Mouse (Mus musculus): ENCODE results near the gene Il10rb. TPM values are rescaled to one million over a fixed set of nuclear protein-coding genes. Genes with fewer than 3 reads are reported as not detected.

The Il10rb gene
- total RNA-seq (2021), result 10 to 100 TPM in 1 of 2 experiments, 1 to 10 TPM in 1; 9.7 to 11.2 TPM

DNA sequence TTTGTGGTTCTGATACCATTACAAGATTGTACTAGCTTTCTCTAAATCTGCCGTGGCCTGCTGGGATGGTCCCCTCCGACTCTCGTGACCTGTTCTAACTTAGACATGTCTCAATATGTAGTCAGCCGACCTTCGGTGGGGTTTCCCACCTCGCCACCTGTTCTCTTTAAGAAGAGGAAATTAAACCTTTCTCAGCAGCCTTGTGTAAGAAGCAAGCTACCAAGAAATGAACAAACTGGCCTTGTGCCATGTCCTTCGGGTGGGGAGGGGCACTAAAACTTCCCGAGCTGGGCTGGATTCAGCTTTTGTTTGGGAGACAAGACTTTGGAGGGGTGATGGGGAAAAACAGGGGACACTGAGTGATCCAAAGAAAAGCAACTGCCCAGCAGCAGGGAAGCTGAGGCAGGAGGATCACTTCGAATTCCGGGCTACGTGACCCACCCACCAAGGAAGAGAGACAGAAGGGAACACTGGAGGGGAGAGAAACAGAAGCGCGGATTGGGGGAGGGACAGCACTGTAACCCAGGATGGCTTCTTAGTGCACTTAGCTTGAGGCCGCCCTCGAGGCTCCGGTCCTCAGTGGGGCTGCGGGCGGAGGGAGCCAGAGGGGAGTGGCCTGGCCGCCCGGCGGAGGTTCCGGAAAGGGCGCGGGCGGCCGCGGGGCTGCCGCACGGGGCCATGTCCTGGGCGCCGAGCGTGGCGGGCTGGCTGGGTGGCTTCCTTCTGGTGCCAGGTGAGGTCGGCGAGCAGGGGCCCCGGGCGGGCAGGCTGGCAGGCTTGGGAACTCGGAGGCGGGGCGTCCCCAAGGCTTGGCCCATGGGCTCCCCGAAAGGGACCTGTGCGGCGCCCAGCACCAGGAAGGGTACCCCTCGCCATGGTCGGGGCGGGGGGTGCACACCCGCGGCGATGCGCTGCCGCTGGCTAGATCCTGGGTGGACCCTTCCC, at the start of gene Il10rb:
Gene Il10rb (plus strand): TSS at position 525 of the 945 bp plus-strand sequence.
- peak; percentile 26 for DNase-seq (ENCODE audit: extremely low spot score in 1 of 2, low spot score in 1 of 2)

DNA sequence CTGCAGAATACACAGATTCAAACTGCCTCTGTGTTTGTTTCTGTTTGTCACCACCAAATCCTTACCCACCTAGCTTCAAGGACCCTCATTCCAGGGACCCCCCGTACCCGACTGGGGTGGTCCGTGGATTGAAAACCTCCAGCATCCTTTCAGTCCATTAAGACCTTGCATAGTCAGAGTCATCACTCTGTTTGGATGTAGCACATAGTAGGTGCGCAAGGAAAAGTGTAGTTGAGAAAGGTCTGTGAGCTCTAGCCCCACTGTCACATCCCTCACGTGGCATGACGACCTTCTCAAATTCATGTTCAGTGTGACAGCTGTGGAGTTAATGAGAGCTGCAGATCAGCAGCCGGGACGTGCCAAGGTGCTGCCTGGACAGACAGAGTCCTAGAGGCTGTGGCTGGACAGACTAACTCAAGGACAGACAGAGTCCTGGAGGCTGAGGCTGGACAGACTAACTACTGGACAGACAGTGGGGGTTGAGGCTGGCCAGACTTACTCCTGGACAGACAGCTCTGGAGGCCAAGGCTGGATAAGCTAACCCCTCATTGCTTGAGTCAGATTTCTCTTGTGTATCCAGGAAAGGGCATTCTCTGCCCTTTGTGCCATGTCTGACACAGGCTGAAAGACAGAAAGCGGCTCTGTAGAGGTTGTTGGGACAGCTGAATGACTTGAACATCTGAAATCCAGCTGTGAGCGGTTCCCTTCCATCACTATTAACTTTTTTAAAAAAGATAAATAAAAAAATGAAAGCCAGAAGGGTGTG, 49.0 kb upstream of the Il10rb start:
- no peak for DNase-seq (ENCODE audit: extremely low spot score in 1 of 2, low spot score in 1 of 2)

DNA sequence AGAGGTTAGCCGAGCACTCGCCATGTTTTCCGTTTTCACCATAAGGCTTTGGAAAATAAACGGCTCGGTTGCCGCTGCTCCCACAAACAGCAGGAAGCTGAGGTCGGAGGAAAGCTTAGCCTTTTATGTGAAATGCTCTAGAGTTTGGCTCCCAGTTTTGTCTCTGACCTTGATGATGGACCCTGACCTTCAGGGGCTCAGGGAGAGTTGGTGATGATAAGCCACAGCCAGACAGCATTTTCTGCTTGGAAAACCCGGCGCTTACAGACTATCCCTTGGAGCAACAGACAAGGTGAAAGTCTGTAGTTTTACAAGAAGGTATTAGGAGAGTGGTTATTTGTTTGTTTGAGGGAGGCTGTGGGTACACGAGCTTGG, 48.5 kb upstream of the Il10rb start:
- DNase-seq (ENCODE audit: extremely low spot score in 1 of 2, low spot score in 1 of 2), result no peak

DNA sequence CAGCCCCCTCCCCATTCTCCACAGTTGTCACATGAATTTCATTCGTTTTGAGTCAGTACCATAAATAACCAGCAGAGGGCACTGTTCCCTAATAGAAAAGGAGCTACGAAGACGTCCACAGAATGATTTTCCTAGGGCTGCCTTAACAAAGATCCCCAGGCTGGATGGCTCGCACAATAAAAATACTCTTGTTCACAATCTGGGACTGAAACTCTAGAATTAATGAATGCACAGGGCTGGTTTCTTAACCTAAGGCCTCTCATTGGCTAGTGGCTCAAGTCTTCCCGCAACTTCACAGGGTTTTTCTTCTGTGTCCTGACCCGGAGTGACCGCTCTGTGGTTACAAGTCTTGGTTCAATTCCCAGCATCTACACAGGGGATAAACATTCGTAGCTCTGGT, 47.4 kb upstream of the Il10rb start:
- DNase-seq (ENCODE audit: extremely low spot score in 1 of 2, low spot score in 1 of 2), result peak in 1 of 2 experiments; percentile 63

DNA sequence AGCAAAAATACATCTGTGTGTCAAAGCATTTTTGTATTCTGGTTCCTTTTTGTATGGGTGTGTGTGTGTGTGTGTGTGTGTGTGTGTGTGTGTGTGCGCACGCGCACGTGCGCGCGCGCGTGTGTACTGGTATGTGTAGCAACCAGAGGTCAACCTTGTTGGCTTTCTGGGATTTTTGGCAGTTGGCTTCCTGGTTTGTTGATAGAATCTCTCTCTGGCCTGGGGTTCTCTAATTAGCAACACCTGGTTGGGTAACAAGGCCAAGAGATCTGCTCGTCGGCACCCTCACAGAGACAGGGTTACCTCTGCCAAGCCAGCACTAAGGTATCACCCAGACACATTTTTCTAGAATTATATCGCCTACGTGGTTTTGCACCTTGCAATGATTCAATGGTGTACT, 46.4 kb upstream of the Il10rb start:
- DNase-seq (ENCODE audit: extremely low spot score in 1 of 2, low spot score in 1 of 2), result no peak

DNA sequence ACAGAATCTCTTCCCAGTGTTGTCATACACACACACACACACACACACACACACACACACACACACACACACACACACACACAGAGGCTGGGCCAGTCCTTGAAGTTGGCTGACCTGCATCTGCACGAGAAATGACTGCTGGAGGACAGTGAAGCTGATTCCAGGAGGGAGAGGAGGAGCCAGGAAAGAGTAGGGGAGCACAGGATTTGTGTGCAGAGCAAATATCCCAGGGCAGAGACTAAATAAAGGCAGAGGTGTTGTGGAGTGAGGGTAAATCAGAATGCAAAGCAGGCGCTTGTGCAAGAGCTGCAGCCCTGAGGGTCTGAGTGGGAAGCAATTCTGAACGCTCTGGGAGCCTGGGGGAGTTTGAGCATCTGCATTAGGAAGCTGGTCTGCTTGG, 45.8 kb upstream of the Il10rb start:
- no peak for DNase-seq (ENCODE audit: extremely low spot score in 1 of 2, low spot score in 1 of 2)

DNA sequence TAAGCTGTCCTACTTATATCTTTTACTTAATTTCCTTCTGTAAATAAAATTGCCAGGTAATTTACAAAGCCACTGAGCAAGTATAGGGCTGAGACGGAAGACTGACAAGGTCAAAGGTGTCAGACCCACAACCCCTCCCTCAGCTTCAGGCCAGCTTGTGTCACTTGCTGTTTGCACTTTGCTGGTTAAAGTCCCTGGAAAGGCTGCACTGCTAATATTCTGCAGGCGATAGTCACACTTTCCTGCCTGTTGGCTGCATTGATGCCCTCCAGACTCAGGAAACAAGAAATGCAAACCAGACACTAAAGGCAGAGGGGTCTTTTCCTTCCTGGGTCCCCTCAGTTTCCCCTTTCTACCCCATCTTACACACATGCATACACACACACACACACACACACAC, 44.0 kb upstream of the Il10rb start:
- DNase-seq (ENCODE audit: extremely low spot score in 1 of 2, low spot score in 1 of 2), result no peak

DNA sequence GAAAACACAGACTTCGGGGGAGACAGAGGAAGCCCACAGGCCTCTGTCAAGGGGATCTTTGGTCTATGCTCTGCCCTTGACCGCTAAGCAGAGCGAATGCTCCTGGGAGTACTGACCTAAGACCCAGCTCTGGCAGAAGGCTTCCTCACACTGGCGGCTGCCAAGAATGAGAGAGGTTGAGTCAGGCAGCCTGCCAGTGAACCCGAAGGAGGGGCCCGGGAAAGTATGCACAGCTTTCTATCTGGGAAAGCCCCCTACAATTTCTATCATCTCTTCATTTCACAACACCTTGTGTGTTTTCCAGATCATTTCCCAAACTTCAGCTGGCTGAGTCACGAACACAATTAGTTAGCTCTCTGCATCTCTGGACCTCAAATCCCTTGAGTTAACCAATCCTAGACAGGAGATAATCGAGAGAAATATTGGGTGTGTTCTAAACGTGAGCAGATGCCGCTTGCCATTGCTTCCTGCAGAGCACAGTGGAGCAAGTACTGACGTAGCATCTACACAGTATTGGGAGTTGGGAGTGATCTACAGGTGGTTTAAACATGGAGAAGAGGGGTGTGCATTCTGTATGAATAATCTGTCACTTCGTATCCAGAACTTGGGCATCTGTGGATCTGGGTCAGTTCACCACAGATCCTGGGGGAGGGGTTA, 43.2 kb upstream of the Il10rb start:
- no peak for DNase-seq (ENCODE audit: extremely low spot score in 1 of 2, low spot score in 1 of 2)

DNA sequence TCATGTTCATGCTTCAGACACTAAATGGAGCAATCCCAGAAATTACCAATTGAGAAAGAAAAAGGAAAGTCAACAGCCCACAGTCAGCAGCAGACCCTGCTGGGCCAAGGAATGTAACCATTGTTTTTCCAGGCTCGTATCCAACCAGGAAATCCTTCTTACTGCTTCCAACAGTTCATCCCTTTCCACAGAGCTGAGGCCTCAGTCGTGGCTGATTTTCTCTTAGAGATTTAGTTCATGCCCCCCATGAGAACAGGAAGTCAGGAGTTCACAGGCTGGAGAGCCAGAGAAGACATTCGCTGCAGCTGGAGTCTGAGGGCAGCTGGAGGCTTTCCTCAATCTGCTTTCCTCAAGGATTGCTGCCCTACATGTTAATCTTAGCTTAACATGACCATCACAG, 42.5 kb upstream of the Il10rb start:
- no peak for DNase-seq (ENCODE audit: extremely low spot score in 1 of 2, low spot score in 1 of 2)

DNA sequence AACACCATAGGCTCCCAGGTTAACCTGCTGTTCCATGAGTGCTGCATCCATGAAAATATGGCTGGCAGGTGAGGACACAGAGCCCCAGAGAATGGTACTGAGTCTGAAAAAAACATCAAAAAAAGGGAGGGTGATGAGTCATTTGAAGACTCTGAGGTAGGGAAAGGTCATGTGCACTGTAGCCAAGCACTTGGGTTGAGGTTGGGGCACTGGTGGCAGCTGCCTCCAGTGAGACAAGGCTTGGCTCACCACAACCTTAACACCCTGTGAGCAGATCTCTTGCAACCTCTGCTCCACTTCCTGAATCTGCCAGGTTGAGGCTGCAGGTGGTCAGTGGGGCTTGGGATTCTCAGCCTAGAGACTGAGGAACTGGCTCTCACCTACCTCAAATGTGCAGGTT, 39.4 kb upstream of the Il10rb start:
- DNase-seq (ENCODE audit: extremely low spot score in 1 of 2, low spot score in 1 of 2), result no peak

DNA sequence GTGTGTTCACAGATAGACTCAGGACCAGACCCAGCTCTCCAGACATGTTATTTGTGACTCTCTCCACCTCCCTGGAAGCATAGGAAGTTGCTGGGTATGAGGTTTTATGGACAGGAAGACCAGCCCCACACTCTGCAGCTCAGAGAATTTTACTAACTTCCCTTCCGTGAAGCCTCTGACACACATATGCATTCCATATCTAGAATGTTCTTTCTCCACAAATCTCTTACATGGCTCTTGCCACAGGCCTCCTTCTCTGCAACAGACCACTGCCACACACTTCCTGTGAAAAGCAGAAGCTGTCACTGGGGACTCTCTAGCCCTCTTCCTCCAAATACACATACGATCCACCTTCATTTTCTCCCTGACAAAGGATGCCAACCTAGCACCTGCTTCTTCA, 38.9 kb upstream of the Il10rb start:
- DNase-seq (ENCODE audit: extremely low spot score in 1 of 2, low spot score in 1 of 2), result no peak

DNA sequence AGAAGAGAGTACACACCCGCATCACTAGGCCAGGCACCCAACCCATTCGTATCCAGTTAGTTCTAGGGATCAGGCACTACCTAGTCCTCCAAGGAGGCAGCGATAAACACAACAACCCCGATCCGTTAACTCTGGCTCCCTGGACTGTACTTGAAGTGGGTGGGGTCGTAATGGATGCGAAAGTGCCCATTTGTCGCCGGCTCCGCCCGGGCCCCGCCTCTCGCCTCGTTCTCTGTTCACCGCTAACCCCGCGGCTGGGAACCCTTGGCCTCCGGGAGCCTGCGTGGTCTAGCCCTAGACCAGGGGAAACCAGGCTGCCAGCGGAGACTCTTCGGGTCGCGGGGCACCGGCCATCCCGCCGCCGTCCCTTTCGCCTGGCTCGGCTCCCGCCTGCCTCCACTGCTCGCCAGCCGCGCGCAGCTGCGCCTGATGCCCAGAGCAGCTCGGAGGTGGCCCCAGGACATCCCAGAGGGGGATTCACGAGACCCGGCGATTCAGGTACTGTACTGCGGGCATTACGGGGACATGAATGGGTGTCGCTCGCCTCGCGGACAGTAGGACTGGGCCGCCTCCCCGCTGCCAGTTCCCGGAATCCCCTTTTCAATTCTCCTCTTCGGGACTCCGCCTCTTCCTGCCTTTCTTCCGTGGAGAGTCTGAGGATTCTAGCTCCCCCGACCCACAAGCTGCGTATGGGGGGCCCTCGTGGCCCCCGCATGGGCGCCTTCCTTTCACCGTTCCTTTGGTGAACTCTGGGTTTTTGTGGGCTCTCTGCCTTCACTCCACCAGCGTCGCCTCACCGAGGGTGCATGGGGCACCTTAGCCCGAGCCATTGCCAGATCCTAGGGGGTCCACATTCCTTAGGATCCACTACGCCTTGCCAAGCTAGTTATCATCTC, 33.1 kb upstream of the Il10rb start, which contains the start of gene Ifnar2:
Gene Ifnar2 (plus strand): TSS at position 207 of the 896 bp plus-strand sequence.
- peak; percentile 64 to 74 for DNase-seq (ENCODE audit: extremely low spot score in 1 of 2, low spot score in 1 of 2)

DNA sequence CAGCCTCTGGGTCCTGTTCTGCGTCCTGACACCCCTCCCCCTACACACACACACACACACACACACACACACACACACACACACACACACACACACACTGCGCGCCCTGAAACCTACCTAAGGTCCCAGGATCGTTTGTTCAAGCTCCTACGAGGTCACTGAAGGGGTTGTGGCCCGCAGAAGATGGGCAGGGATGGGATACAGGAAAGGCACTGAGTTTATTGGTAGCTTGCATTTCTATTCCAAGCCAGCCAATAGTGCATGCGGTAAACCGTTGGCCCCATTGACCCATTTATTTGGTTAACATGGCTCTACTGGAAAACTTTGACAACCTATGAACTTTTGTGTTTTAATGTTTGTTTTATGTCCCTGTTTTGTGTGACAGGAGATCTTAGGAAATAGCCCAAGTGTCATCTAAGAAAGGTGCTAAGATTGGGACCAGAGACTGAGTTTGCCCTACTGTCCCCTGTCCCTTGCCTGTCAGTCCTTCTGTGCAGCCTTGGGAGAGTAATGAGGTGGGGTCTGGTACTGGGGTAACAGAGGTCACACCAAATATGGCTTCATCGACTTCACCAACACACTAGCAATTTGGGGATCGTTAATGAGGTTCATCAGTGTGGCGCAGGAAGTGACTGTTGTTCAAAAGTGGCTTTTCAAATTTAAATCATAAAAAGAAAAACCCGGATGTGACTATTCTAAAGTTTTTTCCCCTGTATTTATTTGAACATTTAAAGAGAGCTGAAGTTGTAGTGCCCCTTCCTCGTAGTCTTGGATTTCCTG, 32.3 kb upstream of the Il10rb start:
- DNase-seq (ENCODE audit: extremely low spot score in 1 of 2, low spot score in 1 of 2), result no peak

DNA sequence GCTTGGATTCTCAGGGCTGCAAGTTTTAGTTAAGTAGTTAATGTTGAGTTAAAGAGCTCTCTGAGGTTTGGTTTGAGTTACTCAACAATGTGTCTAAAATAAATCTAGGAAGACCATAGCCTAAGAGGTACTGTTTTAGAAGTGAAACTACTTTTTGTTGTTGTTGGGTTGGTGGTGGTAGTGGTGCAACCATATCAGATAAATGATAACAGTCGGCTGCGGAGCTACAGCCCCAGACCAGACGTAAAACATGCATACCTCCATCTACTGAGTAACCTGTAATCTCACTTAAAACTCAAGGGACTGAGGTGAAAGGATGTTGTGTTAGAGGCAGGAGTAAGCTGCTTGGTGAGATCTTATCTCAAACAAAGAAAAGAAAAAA, 31.7 kb upstream of the Il10rb start:
- DNase-seq (ENCODE audit: extremely low spot score in 1 of 2, low spot score in 1 of 2), result no peak

DNA sequence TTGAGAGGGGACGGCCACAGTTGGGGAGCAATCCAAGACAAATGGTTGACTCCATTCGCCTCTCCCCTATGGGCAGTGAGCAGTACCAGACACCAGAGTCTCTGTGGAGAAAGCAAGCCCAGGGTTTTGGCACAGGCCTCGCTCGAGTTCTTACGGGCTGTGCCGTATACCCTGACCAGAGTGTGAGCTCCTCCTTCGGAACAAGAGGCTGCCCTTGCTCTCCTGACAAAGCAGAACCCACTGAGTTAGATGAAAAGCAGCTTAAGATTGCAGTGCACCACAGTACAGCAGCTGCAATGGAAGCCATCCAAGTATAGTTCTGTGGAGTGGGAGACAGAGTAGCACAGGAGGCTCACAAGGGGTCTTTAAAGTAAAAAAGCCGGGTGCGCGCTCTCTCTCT, 29.3 kb upstream of the Il10rb start:
- no peak for DNase-seq (ENCODE audit: extremely low spot score in 1 of 2, low spot score in 1 of 2)

DNA sequence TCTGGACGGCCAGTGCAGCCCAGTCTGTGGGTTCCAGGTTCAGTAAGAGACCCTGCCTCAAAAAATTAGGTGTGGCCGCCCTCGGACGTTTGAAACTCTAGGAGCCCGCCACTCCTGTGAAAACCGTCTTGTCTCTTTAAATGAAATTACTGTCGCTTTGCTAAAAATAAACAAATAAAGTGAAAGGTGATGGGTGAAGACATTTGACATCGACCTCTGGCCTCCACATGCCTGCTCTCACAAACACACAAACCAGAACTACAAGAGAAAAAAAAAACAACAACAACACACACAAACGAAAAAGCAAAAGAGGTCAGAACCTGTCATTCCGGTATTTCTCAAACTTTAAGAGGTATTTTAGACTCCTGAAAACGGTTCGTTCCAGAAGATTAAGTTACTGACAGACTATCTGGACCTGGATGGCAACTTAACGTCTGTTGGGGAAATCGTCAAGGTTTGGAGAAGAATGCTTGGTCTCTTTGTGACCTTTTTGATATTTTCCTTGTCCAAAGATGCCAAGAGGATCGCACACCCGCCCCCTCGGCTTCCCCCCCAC, 27.5 kb upstream of the Il10rb start:
- no peak for DNase-seq (ENCODE audit: extremely low spot score in 1 of 2, low spot score in 1 of 2)

DNA sequence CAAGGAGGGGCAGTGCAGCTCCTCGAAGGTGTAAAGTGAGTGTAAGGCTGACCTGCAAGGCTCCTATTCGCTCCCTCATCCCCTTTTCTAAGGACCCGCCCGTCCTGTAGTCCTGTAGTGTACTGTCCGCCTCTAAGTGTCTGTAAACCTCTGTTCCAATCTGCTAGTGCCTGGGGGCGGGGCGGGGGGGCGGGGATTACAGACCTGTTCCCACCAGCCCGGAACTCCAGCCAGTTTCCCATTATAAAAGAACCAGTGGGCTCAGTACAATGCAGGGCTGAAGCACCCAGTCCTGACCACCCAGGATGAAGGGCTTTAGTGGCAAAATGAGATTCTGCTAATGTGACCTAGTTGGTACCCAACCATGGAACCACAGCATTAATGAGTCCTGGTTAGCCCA, 27.0 kb upstream of the Il10rb start:
- no peak for DNase-seq (ENCODE audit: extremely low spot score in 1 of 2, low spot score in 1 of 2)

DNA sequence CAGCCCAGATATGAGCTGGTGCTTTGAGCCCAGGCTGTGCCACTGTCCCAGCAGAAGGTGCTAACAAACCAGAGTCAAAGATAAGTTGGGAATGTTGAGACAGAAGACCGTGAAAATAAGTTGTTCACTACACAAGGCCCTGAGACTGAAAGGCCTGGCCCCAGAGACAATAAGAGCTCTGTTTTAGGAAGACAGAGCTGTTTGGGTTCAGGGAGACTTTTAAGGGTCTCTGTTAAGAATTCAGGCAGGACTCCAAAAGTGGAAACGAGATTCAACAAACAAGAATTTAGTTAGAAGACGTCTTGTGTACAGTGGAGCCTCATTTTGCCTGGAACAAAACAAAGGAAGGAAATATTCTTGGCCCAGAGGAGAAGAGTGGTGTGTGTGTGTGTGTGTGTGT, 26.6 kb upstream of the Il10rb start:
- no peak for DNase-seq (ENCODE audit: extremely low spot score in 1 of 2, low spot score in 1 of 2)

DNA sequence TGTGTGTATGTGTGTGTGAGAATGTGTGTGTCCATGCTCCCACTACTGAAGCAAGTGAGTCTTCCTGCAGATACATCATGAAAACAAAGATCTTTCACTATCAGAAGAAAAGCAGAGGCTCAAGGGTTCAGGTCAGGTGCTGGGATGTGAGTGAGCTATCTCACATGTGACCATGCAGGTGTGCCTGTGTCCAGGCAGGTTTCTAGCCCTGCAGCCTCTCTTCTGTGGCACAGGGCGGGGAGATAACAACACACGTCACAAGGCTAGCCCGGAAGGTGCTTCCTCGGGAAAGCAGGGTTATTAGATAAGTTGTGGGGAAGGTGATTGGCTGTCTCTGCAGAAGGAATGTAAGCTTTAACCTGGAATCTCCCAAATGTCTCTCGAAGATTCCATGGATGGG, 25.8 kb upstream of the Il10rb start:
- DNase-seq (ENCODE audit: extremely low spot score in 1 of 2, low spot score in 1 of 2), result no peak
